Mouse (Mus musculus) lung, embryonic 15.5 days (tissue): Measurements from ENCODE around the gene Lcn12. TPM values are rescaled to one million over a fixed set of nuclear protein-coding genes. Genes with fewer than 3 reads are reported as not detected.

Source experiments
- ATAC-seq: fragments of 200-750 bp; cut with Nextera tagmentation; 2 replicates; pipeline ENCODE4 v1.8.0; 2017; ENCODE audit warnings: moderate number of reproducible peaks, borderline replicate concordance; ENCODE audit not compliant: low FRiP score, low TSS enrichment; ENCODE audit errors: extremely low read depth
- H3K27ac ChIP-seq: fragments of 300-500 bp; sonication (generic); 2 replicates; pipeline ENCODE4 v1.5.1; 2015; ENCODE audit warnings: moderate library complexity, mild to moderate bottlenecking, inconsistent platforms
- H3K27me3 ChIP-seq: fragments of 300-500 bp; sonication (generic); 2 replicates; pipeline ENCODE4 v1.6.1; 2015; ENCODE audit warnings: inconsistent platforms
- H3K36me3 ChIP-seq: fragments of 300-500 bp; sonication (generic); 2 replicates; pipeline ENCODE4 v1.6.1; 2015; ENCODE audit warnings: inconsistent platforms
- H3K4me1 ChIP-seq: fragments of 300-500 bp; sonication (generic); 2 replicates; pipeline ENCODE4 v1.6.1; 2015; ENCODE audit warnings: inconsistent platforms
- H3K4me2 ChIP-seq: fragments of 300-500 bp; sonication (generic); 2 replicates; pipeline ENCODE4 v1.6.1; 2015; ENCODE audit warnings: inconsistent platforms, mild to moderate bottlenecking, moderate library complexity
- H3K4me3 ChIP-seq: fragments of 300-500 bp; sonication (generic); 2 replicates; pipeline ENCODE4 v1.5.1; 2015; ENCODE audit warnings: mild to moderate bottlenecking, inconsistent platforms
- H3K9ac ChIP-seq: fragments of 300-500 bp; sonication (generic); 2 replicates; pipeline ENCODE4 v1.6.1; 2015; ENCODE audit warnings: inconsistent platforms
- H3K9me3 ChIP-seq: fragments of 300-500 bp; sonication (generic); 2 replicates; pipeline ENCODE4 v1.6.1; 2016; ENCODE audit warnings: inconsistent platforms
- WGBS: fragments of 180-500 bp; shearing (Covaris S2); methylation state at CpG from one replicate; pipeline ENCODE4 v1.1.7; 2015; 5-methylcytosine and 5-hydroxymethylcytosine counted together
- microRNA-seq: library from miRNA; unstranded; fragments of <30 nt; microRNA quantifications from one replicate; pipeline ENCODE4, GENCODE M21; 2016
- polyA plus RNA-seq: library from polyadenylated mRNA; unstranded; fragments of >200 nt; fragmentation: Nextera tagmentation; extraction: Ambion mirVana; gene quantifications from 2 replicates; pipeline ENCODE4 v1.2.1, GENCODE M21; 2015

The Lcn12 gene
- polyA plus RNA-seq, 1 experiment from 2014 or later: not detected

- H3K9me3 ChIP-seq: no peaks in the 10 kb centered on the region
- H3K36me3 ChIP-seq: no peaks in the 10 kb centered on the region
- no peak overlapping the region for H3K4me2 ChIP-seq
- H3K27ac ChIP-seq: no peak overlapping the region
- H3K4me3 ChIP-seq: no peak overlapping the region
- no peak overlapping the region for H3K9ac ChIP-seq
- no peaks in the 10 kb centered on the region for H3K27me3 ChIP-seq
- peaks cover 10% of the 10 kb centered on the region; the same call in 1 of the 2 replicates for H3K4me1 ChIP-seq
- no peak for ATAC-seq
- 26% methylated on average over 1 of the region's 1 CpGs for WGBS
These were observed 40.8 kb downstream of the Lcn12 start for GRCm38 (mm10) chr2:25452951-25453350.

GRCm38 (mm10) chr2:25450853-25451647, 42.7 kb downstream of the Lcn12 start:
- ATAC-seq: no peak
- Histone ChIP-seq H3K4me1 (peaks cover 5% of the 10 kb centered on the region; the same call in 1 of the 2 replicates), H3K4me3 (no peak overlapping the region), H3K27ac (no peak overlapping the region), H3K9me3 (no peaks in the 10 kb centered on the region), H3K9ac (no peak overlapping the region), H3K27me3 (no peaks in the 10 kb centered on the region), H3K4me2 (no peak overlapping the region), H3K36me3 (no peaks in the 10 kb centered on the region)
- WGBS: 76% methylated on average over 8 of the region's 8 CpGs

GRCm38 (mm10) chr2:25442682-25443081, 51.0 kb downstream of the Lcn12 start:
- no peaks in the 10 kb centered on the region for H3K36me3 ChIP-seq
- H3K27ac ChIP-seq: no peak overlapping the region
- no peak overlapping the region for H3K4me2 ChIP-seq
- WGBS: 85% methylated on average over 14 of the region's 14 CpGs
- no peaks in the 10 kb centered on the region for H3K9me3 ChIP-seq
- no peak overlapping the region for H3K4me3 ChIP-seq
- H3K4me1 ChIP-seq: no peaks in the 10 kb centered on the region
- no peaks in the 10 kb centered on the region for H3K27me3 ChIP-seq
- ATAC-seq: no peak
- no peak overlapping the region for H3K9ac ChIP-seq

DNA sequence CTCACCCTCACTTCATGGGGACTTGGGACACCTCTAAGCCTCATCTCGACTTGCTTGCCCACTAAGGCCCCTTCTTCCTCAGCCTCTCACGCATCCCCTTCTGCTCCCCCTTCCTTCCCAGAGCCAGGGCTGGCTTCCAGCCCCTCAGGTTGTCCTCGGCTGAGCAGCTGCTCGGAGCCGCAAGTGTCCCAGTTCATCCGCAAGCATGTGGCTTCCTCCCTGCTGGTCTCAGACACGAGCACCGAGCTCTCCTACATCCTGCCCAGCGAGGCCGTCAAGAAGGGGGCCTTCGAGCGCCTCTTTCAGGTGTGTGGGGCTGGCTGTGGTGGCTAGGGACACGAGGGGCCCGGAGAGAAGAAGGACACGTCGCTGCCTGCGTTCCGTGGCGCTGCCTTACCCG, 52.6 kb downstream of the Lcn12 start:
- Histone ChIP-seq H3K27ac (no peak overlapping the region), H3K27me3 (no peaks in the 10 kb centered on the region), H3K4me1 (no peaks in the 10 kb centered on the region), H3K9me3 (no peaks in the 10 kb centered on the region), H3K36me3 (no peaks in the 10 kb centered on the region), H3K9ac (no peak overlapping the region), H3K4me2 (no peak overlapping the region), H3K4me3 (no peak overlapping the region)
- ATAC-seq: no peak
- 77% methylated on average over 20 of the region's 20 CpGs for WGBS

Small RNA genes lying within 50 kb of the gene (microRNA-seq; reads per million reads assigned to microRNA genes)
- not detected for gene Mir3087

Other genes starting within 250 kb of the Lcn12 start
- 3.5 and 5.0 TPM in 2 replicates for gene AL732309.1, start 247.0 kb downstream of the Lcn12 start, polyA plus RNA-seq
- gene Tmem203, start 238.5 kb downstream of the Lcn12 start, polyA plus RNA-seq: 24.4 and 24.5 TPM in 2 replicates
- 6.7 and 8.7 TPM in 2 replicates for gene Tprn, start 231.3 kb downstream of the Lcn12 start, polyA plus RNA-seq
- 229 and 239 TPM in 2 replicates for gene Ssna1, start 221.5 kb downstream of the Lcn12 start, polyA plus RNA-seq
- gene Anapc2, start 221.4 kb downstream of the Lcn12 start, polyA plus RNA-seq: 132 and 136 TPM in 2 replicates
- gene Tmem210, start 205.8 kb downstream of the Lcn12 start, polyA plus RNA-seq: not detected in 2 replicates
- 3.4 and 4.5 TPM in 2 replicates for gene Lrrc26, start 204.0 kb downstream of the Lcn12 start, polyA plus RNA-seq
- gene Grin1, start 174.7 kb downstream of the Lcn12 start, polyA plus RNA-seq: 0.45 and 0.48 TPM in 2 replicates
- gene Man1b1, start 161.6 kb downstream of the Lcn12 start, polyA plus RNA-seq: 48.8 and 52.0 TPM in 2 replicates
- 14.5 and 14.9 TPM in 2 replicates for gene Dpp7, start 137.6 kb downstream of the Lcn12 start, polyA plus RNA-seq
- 16.4 and 20.5 TPM in 2 replicates for gene Uap1l1, start 128.2 kb downstream of the Lcn12 start, polyA plus RNA-seq
- 42.2 and 45.2 TPM in 2 replicates for gene Sapcd2, start 121.6 kb downstream of the Lcn12 start, polyA plus RNA-seq
- gene Entpd2, start 98.0 kb downstream of the Lcn12 start, polyA plus RNA-seq: 2.1 and 3.6 TPM in 2 replicates
- gene Npdc1, start 94.6 kb downstream of the Lcn12 start, polyA plus RNA-seq: 27.5 and 28.7 TPM in 2 replicates
- gene Fut7, start 70.6 kb downstream of the Lcn12 start, polyA plus RNA-seq: 0.11 TPM in 1 of 2 replicates, not detected in the other
- 4.5 and 4.8 TPM in 2 replicates for gene Abca2, start 65.2 kb downstream of the Lcn12 start, polyA plus RNA-seq
- 77.9 and 90.3 TPM in 2 replicates for gene Clic3, start 37.1 kb downstream of the Lcn12 start, polyA plus RNA-seq
- gene Paxx, start 32.8 kb downstream of the Lcn12 start, polyA plus RNA-seq: 31.5 and 37.0 TPM in 2 replicates
- 10.2 and 24.3 TPM in 2 replicates for gene Ptgds, start 23.9 kb downstream of the Lcn12 start, polyA plus RNA-seq
- gene Fbxw5, start 6.8 kb upstream of the Lcn12 start, polyA plus RNA-seq: 72.8 and 76.2 TPM in 2 replicates
- 5.8 and 6.6 TPM in 2 replicates for gene C8g, start 7.8 kb upstream of the Lcn12 start, polyA plus RNA-seq
- 37.1 and 41.3 TPM in 2 replicates for gene Traf2, start 53.0 kb upstream of the Lcn12 start, polyA plus RNA-seq
- gene Edf1, start 63.9 kb upstream of the Lcn12 start, polyA plus RNA-seq: 311 and 323 TPM in 2 replicates
- 4.5 and 7.1 TPM in 2 replicates for gene Mamdc4, start 80.9 kb upstream of the Lcn12 start, polyA plus RNA-seq
- gene Phpt1, start 81.3 kb upstream of the Lcn12 start, polyA plus RNA-seq: 163 and 177 TPM in 2 replicates
- 0.09 TPM in 1 of 2 replicates, not detected in the other for gene Ajm1, start 87.8 kb upstream of the Lcn12 start, polyA plus RNA-seq
- 74.0 and 75.2 TPM in 2 replicates for gene Rabl6, start 114.6 kb upstream of the Lcn12 start, polyA plus RNA-seq
- gene Ccdc183, start 123.8 kb upstream of the Lcn12 start, polyA plus RNA-seq: 0.17 and 0.45 TPM in 2 replicates
- 26.8 and 27.2 TPM in 2 replicates for gene Tmem141, start 128.1 kb upstream of the Lcn12 start, polyA plus RNA-seq
- gene Fcna, start 134.1 kb upstream of the Lcn12 start, polyA plus RNA-seq: 2.4 and 3.6 TPM in 2 replicates
- 0.26 and 0.40 TPM in 2 replicates for gene Lcn8, start 159.2 kb upstream of the Lcn12 start, polyA plus RNA-seq
- gene Lcn5, start 164.0 kb upstream of the Lcn12 start, polyA plus RNA-seq: not detected in 2 replicates
- gene Lcn6, start 182.9 kb upstream of the Lcn12 start, polyA plus RNA-seq: not detected in 2 replicates
- gene Lcn10, start 188.8 kb upstream of the Lcn12 start, polyA plus RNA-seq: not detected in 2 replicates
- gene Obp2a, start 206.1 kb upstream of the Lcn12 start, polyA plus RNA-seq: not detected in 2 replicates
- 64.4 and 69.3 TPM in 2 replicates for gene Bmyc, start 212.8 kb upstream of the Lcn12 start, polyA plus RNA-seq
- gene Obp2b, start 243.1 kb upstream of the Lcn12 start, polyA plus RNA-seq: not detected in 2 replicates